Mouse (Mus musculus) liver, adult (tissue): ENCODE measurements at regions not wholly inside any gene's neighbourhood (a gene's known extent, or its start where the extent isn't known, plus 50 kb on each side); places are given as distances from the start of the nearest gene placed in this dataset.

ENCODE experiments used
- GATA4 ChIP-seq: IDR thresholded peaks from 2 replicates; pipeline ENCODE4 v1.6.1; 2014; ENCODE audit warnings: mild to moderate bottlenecking, low read length; ENCODE audit not compliant: insufficient replicate concordance

DNA sequence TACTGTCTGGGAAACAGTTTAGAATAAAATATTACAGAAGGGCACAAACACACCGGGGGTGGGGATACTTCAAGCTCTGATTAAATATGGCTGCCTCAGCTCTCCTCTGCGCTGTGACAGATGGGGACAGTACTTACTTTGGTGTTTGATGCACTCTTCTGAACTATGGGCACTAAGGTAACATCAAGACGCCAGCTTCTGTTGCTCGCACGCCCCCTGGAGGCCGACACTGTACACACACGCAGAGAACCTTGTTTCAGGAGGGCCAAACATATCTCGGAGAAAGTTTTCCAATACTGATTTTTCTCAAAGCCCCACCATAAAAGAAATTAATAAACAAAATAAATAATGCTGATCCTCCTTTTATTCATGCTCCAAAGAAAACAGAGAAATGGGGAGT, 115.6 kb downstream of the Rps12 start:
- no peak for TF ChIP-seq GATA4

GRCm38 (mm10) chr10:23626201-23626600, 160.9 kb downstream of the Rps12 start:
- TF ChIP-seq GATA4 = no peak

- TF ChIP-seq GATA4 = no peak
These were observed 175.0 kb downstream of the Rps12 start for GRCm38 (mm10) chr10:23612030-23612429.

- no peak for TF ChIP-seq GATA4
These were observed 175.9 kb downstream of the Rps12 start for GRCm38 (mm10) chr10:23611183-23611582.

DNA sequence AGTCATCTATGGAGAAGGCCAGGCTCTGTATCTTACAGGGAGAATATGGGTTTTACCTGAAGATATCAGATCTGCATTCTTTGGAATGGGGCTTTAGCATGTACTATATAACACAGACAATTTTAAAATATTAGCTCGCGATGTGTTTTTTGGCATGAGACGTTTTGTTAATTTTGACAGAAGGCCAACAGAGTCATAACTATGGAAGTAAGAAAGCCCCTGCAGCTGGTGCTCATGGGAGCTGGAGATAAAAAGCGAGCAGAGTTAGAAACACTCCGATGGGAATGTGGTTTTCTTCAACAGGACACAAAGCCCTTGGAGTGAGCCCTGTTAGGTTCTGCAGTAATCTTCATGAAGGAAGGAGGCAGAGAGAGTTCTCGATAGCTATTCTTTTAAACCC, 176.6 kb downstream of the Rps12 start:
- no peak for TF ChIP-seq GATA4

- no peak for TF ChIP-seq GATA4
These were observed 177.0 kb downstream of the Rps12 start for GRCm38 (mm10) chr10:23610046-23610445.

- no peak for TF ChIP-seq GATA4
These were observed 177.7 kb downstream of the Rps12 start for GRCm38 (mm10) chr10:23609270-23609914.

GRCm38 (mm10) chr10:23600701-23601100, 186.4 kb downstream of the Rps12 start:
- TF ChIP-seq GATA4 = no peak

- no peak for TF ChIP-seq GATA4
These were observed 191.5 kb downstream of the Rps12 start for GRCm38 (mm10) chr10:23595541-23595940.

DNA sequence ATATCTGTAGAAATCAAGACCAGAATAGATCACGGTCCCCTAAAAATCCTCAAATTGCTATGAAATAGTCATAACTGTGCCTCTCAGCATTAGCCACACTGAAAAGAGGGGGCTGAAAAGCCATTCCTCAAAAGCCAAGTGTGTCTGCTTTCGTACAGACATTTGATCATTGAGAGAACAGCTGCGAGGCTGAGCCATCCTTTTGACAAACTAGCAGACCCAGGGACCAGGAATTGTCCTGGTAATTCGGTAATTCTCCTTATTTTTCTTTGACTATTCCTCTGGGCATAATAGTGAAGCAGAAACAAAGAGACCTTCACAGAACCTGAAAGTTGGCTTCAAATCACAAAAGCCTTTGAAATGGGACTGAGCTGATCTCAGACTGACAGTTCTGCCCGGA, 206.8 kb downstream of the Rps12 start:
- TF ChIP-seq GATA4 = no peak

DNA sequence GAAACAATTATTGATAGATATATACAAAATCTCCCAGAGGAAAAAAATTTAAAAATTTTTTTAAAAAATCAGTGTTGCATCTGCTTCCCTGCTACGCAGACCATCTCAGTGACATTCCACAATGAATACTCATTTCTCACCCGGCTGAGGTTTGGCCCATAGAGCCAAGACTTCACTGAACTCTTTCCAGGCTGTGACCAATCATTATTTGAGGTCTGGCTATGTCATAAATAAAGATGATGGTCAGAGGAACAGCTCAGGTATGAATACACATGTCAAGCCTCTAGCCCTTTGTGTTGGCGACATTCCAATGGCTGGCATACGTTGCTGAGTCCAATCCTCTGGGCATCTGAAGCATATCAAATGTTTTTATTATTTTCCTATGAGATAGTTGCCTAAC, 216.1 kb downstream of the Rps12 start:
- no peak for TF ChIP-seq GATA4

DNA sequence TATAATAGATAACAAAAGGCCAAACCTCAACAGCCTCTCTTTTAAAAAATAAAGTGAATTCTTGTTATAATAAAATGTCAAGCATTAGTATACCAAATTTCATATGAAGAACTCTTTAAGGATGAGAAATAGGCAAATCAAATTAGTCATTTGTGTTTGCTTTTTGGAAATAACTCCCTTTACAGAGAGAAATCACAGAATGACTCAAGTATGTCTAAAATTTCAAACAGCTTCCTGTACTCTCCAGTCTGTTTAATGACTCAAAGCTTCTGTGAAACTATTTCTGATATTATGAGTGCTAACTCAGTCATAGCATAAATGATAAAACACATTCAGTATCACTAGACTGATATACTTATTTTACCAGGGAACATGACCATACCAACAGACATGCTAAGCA, 217.7 kb downstream of the Rps12 start:
- no peak for TF ChIP-seq GATA4

DNA sequence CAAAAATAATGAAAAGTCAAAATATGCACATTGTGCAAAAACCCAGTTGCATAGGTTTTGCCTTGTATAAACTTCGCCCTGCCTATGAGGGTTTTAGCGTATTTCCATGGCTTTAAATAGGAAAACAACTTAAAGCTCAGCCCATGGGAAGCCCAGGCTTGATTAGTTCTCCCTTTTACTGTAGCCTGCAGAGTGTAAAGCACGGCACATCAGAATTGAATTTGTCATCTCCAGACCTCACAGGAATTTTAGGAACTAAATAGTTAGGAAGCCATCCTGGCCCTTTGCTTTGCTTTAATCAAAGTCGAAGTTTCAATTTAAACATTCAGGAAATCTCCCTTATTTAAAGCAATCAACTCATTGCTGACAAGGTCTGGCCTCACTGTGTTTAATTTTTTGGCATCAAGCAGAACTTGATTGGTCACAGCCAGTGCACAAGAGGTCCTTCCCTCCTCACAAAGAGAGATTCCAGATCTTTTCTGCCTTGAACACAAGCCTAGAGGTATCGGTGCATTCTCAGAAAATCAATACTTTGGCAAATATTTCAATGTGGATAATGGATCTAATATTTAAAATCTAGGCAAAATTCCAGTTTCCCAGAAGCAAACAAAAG, 211.8 kb upstream of the Eya4 start:
- no peak for TF ChIP-seq GATA4

GRCm38 (mm10) chr10:23559980-23560658, 209.5 kb upstream of the Eya4 start:
- no peak for TF ChIP-seq GATA4

DNA sequence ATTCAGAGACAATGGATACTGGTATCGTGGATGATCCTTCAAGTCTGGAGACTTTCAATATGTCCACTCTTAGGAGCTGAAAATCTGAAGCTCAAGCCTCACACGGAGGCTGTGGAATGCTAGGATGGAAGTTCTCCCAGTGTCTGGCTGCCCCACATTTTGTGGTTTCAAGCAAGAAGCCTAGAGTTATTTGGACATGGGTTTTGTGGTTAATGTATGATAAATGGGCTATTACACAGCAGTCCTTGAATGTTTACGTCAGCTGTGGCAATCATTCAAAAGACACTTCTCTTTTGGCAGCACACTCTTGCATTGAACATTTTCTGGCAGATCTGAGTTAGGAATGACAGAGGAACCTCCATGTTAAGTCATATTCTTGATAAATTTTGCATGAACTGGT, 207.2 kb upstream of the Eya4 start:
- no peak for TF ChIP-seq GATA4

GRCm38 (mm10) chr10:23549207-23549606, 198.6 kb upstream of the Eya4 start:
- TF ChIP-seq GATA4 = no peak
